Mouse (Mus musculus) C2C12 (cell line): Measurements from ENCODE around the gene Sptbn1.

ENCODE experiments used
- CEBPB ChIP-seq: IDR thresholded peaks from one replicate; pipeline ENCODE4 v1.6.1; 2011; ENCODE audit warnings: low read depth, mild to moderate bottlenecking, control low read depth, moderate library complexity
- CTCF ChIP-seq: IDR thresholded peaks from one replicate; pipeline ENCODE4 v1.5.1; 2011; ENCODE audit not compliant: control insufficient read depth, insufficient read depth, insufficient read length
- MYOG ChIP-seq: IDR thresholded peaks from one replicate; pipeline ENCODE4 v1.6.1; 2011; ENCODE audit not compliant: control insufficient read depth, insufficient read length; ENCODE audit errors: extremely low read depth

DNA sequence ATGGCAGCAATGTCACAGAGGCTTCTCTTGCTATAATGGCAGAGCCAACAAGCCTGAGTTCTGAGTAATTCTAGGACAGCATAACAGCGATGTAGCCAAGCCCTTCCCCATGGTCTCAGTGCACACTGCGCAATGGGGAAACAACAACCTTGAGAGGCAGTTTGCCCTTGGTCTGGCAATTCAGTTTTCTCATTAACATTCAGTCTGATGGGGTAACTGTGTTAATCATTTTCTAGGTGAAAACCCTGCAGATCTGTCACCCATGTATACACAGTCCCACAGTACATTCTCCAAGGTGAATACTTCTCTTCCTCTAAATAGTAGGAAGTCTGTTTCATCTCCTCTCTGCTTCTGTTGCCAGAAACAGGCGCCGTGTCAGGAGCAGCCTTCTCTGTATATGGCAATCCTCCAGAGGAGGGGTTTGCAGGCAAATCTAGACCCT is 37.6 kb downstream of the Sptbn1 start:
- no peak for TF ChIP-seq CTCF
- no peak for TF ChIP-seq CEBPB
- no peak for TF ChIP-seq MYOG
